Mouse (Mus musculus): ENCODE results near the gene Prl2b1. TPM values are rescaled to one million over a fixed set of nuclear protein-coding genes. Genes with fewer than 3 reads are reported as not detected.

The Prl2b1 gene
- total and polyA plus RNA-seq, 3 experiments: not detected

DNA sequence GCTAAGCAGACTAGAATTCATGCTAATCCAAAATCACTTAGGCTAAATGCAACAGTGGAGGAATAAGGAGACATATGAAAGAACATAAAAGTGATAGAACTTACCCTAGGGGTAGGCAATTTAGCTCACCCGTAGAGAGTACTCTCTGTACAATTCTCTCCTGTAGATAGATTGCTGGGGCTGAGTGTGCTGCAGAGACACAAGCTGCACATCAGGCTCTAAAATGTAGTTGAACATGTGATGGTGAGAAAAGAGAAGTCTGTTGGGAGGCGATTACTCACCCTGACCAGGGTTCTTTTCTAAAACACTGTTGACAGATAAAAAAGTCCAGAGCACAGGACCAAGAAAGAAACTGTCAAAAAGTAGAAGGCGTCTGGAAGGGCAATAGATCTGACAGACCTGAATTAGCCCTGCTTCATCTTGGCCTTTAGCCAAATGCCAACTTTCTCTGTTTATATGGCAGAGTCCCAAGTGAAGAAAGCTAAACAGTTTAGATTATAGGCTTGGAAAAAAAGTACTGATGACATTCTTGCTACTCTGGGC lies 47.8 kb downstream of the Prl2b1 start:
- Histone ChIP-seq H3K27me3 (replicated peaks) (no peaks in the 10 kb centered on the region), H3K9me3 (replicated peaks; ENCODE audit: low read length) (no peaks in the 10 kb centered on the region), H3K4me2 (ENCODE audit: insufficient read depth, low read depth, poor library complexity, severe bottlenecking) (no peak overlapping the region), H3K27ac (ENCODE audit: insufficient read depth, low read depth) (no peak overlapping the region), H3K9ac (ENCODE audit: insufficient read depth, low read depth) (no peak overlapping the region), H3K4me3 (replicated peaks in 1 of 3; ENCODE audit: low read depth in 2 of 3, low read length in 2 of 3, poor library complexity in 1 of 3) (no peak overlapping the region), H3K4me1 (ENCODE audit: control insufficient read depth in 1 of 2, insufficient read depth in 2 of 2) (no peaks in the 10 kb centered on the region), H3K79me2 (replicated peaks; ENCODE audit: control insufficient read depth, extremely low read depth, insufficient read depth, poor library complexity, severe bottlenecking) (no peaks in the 10 kb centered on the region), H3K36me3 (replicated peaks in 1 of 2; ENCODE audit: control insufficient read depth in 1 of 2, insufficient read depth in 1 of 2, low read length in 1 of 2) (no peaks in the 10 kb centered on the region)
- in situ Hi-C loops (cut with MboI; ENCODE audit: low pct_ligation_motif_present, low pct_unique_long_range_greater_than_20kb, low sequenced_read_pairs) (no loop called here), dilution Hi-C loops (cut with MboI; ENCODE audit: extremely low pct_ligation_motif_present, extremely low pct_unique_long_range_greater_than_20kb, low sequenced_read_pairs) (no loop called here)
- TF ChIP-seq E2F4 (IDR thresholded peaks at IDR 0.05; ENCODE audit: insufficient replicate concordance, low read depth, low read length): no peak
- TF ChIP-seq MEF2A (IDR thresholded peaks at IDR 0.05; ENCODE audit: borderline replicate concordance, low read depth, low read length): no peak
- TF ChIP-seq SMC3 (IDR thresholded peaks at IDR 0.05; ENCODE audit: low read depth, low read length): no peak
- no peak for TF ChIP-seq MAFK (IDR thresholded peaks at IDR 0.05; ENCODE audit: insufficient replicate concordance, low read length)
- TF ChIP-seq GABPA (IDR thresholded peaks at IDR 0.05; ENCODE audit: insufficient replicate concordance, low read depth, low read length): no peak
- no peak for TF ChIP-seq JUN (IDR thresholded peaks at IDR 0.05; ENCODE audit: insufficient read depth, low read depth, low read length)
- no peak for TF ChIP-seq HCFC1 (IDR thresholded peaks at IDR 0.05; ENCODE audit: low read depth, low read length)
- TF ChIP-seq BHLHE40 (IDR thresholded peaks at IDR 0.05; ENCODE audit: low read depth, low read length): no peak
- TF ChIP-seq MAZ (IDR thresholded peaks at IDR 0.05; ENCODE audit: low read depth, low read length): no peak
- no peak for TF ChIP-seq CHD1 (IDR thresholded peaks at IDR 0.05; ENCODE audit: low read depth, low read length)
- no peak for TF ChIP-seq SIN3A (IDR thresholded peaks at IDR 0.05; ENCODE audit: low read length)
- no peak for TF ChIP-seq RCOR1 (conservative IDR thresholded peaks at IDR 0.05; ENCODE audit: low read depth, low read length)
- no peak for TF ChIP-seq POLR2A (IDR thresholded peaks at IDR 0.05; ENCODE audit: low read depth, low read length)
- no peak for TF ChIP-seq ZKSCAN1 (IDR thresholded peaks at IDR 0.05; ENCODE audit: borderline replicate concordance, low read depth, low read length)
- TF ChIP-seq IRF4 (IDR thresholded peaks at IDR 0.05; ENCODE audit: low read depth, low read length): no peak
- TF ChIP-seq MXI1 (IDR thresholded peaks at IDR 0.05; ENCODE audit: low read depth, low read length): no peak
- no peak for DNase-seq (ENCODE audit: extremely low read depth)

- Histone ChIP-seq H3K79me2 (replicated peaks; ENCODE audit: control insufficient read depth, extremely low read depth, insufficient read depth, poor library complexity, severe bottlenecking) (no peaks in the 10 kb centered on the region), H3K9ac (ENCODE audit: insufficient read depth, low read depth) (no peak overlapping the region), H3K4me2 (ENCODE audit: insufficient read depth, low read depth, poor library complexity, severe bottlenecking) (no peak overlapping the region), H3K4me1 (ENCODE audit: control insufficient read depth in 1 of 2, insufficient read depth in 2 of 2) (no peaks in the 10 kb centered on the region), H3K27ac (ENCODE audit: insufficient read depth, low read depth) (no peak overlapping the region), H3K27me3 (replicated peaks) (no peaks in the 10 kb centered on the region), H3K4me3 (replicated peaks in 1 of 3; ENCODE audit: low read depth in 2 of 3, low read length in 2 of 3, poor library complexity in 1 of 3) (no peak overlapping the region), H3K9me3 (replicated peaks; ENCODE audit: low read length) (no peaks in the 10 kb centered on the region), H3K36me3 (replicated peaks in 1 of 2; ENCODE audit: control insufficient read depth in 1 of 2, insufficient read depth in 1 of 2, low read length in 1 of 2) (no peaks in the 10 kb centered on the region)
- in situ Hi-C loops (cut with MboI; ENCODE audit: low pct_ligation_motif_present, low pct_unique_long_range_greater_than_20kb, low sequenced_read_pairs): no loop called here
- no peak for DNase-seq (ENCODE audit: extremely low read depth)
- dilution Hi-C loops (cut with MboI; ENCODE audit: extremely low pct_ligation_motif_present, extremely low pct_unique_long_range_greater_than_20kb, low sequenced_read_pairs): no loop called here
- TF ChIP-seq MAX (IDR thresholded peaks at IDR 0.05; ENCODE audit: low read length) (no peak), USF2 (conservative IDR thresholded peaks at IDR 0.05; ENCODE audit: low read depth, low read length) (no peak), MYC (IDR thresholded peaks at IDR 0.05; ENCODE audit: low read depth, low read length) (no peak), CHD2 (IDR thresholded peaks at IDR 0.05; ENCODE audit: low read length) (no peak), E2F4 (IDR thresholded peaks at IDR 0.05; ENCODE audit: insufficient replicate concordance, low read depth, low read length) (no peak), ZMIZ1 (IDR thresholded peaks at IDR 0.05; ENCODE audit: low read depth, low read length) (no peak), CTCF (conservative IDR thresholded peaks at IDR 0.05 in 1 of 2, IDR thresholded peaks at IDR 0.05 in 1 of 2; ENCODE audit: low read depth in 2 of 2, low read length in 2 of 2) (no peak), HCFC1 (IDR thresholded peaks at IDR 0.05; ENCODE audit: low read depth, low read length) (no peak), BHLHE40 (IDR thresholded peaks at IDR 0.05; ENCODE audit: low read depth, low read length) (no peak), TBP (conservative IDR thresholded peaks at IDR 0.05; ENCODE audit: low read depth, low read length) (no peak), MXI1 (IDR thresholded peaks at IDR 0.05; ENCODE audit: low read depth, low read length) (no peak), SIN3A (IDR thresholded peaks at IDR 0.05; ENCODE audit: low read length) (no peak), ZC3H11A (IDR thresholded peaks at IDR 0.05; ENCODE audit: low read depth, low read length) (no peak), CHD1 (IDR thresholded peaks at IDR 0.05; ENCODE audit: low read depth, low read length) (no peak), ZNF384 (IDR thresholded peaks at IDR 0.05; ENCODE audit: low read depth, low read length) (no peak), RCOR1 (conservative IDR thresholded peaks at IDR 0.05; ENCODE audit: low read depth, low read length) (no peak), USF1 (IDR thresholded peaks at IDR 0.05; ENCODE audit: low read depth, low read length) (no peak), RAD21 (IDR thresholded peaks at IDR 0.05; ENCODE audit: low read depth, low read length) (no peak)
Measured at GRCm38 (mm10) chr13:27334989-27335388, 55.7 kb downstream of the Prl2b1 start.
